Mouse (Mus musculus): Measurements from ENCODE around the gene Zfp583.

- TF ChIP-seq CTCF (IDR thresholded peaks at IDR 0.05) (no peak), EP300 (IDR thresholded peaks at IDR 0.05) (no peak)
These were observed 30.7 kb upstream of the Zfp583 start for GRCm38 (mm10) chr7:6361756-6362155.

Measured in lung, postnatal 0 days (tissue).